Mouse (Mus musculus): Measurements from ENCODE around the gene Gm20736.
"Not testable (repeated sequence)": the region's sequence is repeated elsewhere in the genome, so short reads cannot be mapped to it uniquely, and the experiment has no call there.

Gm20736 gene

GRCm38 (mm10) chrY:65377390-65377789, at the start of gene Gm20736:
Gene Gm20736 (plus strand): TSS chrY:65377690.
- not testable (repeated sequence) for DNase-seq (ENCODE audit: low read depth in 2 of 2, low spot score in 2 of 2)
